Mouse (Mus musculus) A20 (cell line): Measurements from ENCODE around the gene Gm21988.

ENCODE experiments used
- DNase-seq: peaks from one replicate; pipeline ENCODE4 v3.0.0-alpha.2; 2011; ENCODE audit warnings: low read depth, low spot score

Gm21988 gene

DNA sequence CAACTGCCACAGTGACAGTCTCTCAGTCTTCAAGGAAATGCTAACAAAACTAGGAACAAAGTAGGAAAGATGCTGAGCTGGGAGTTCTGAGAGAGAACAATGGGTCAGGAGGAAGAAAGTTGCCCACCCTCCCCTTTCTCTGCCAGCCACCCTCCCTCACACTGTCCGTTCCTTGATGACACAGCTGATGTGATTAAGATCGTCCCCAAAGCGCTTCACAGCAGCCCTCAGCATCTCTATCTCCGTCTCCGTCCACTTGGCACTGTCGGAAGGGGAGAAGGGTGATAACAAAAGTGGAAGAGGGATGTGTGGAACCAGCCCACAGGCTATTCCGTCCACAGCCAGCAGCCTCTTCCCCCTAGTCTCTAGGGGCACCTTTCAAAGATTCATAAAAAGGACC, 2.9 kb downstream of the Gm21988 start:
- no peak for DNase-seq

GRCm38 (mm10) chr11:70235254-70235900, 4.3 kb downstream of the Gm21988 start:
- DNase-seq, result no peak

DNA sequence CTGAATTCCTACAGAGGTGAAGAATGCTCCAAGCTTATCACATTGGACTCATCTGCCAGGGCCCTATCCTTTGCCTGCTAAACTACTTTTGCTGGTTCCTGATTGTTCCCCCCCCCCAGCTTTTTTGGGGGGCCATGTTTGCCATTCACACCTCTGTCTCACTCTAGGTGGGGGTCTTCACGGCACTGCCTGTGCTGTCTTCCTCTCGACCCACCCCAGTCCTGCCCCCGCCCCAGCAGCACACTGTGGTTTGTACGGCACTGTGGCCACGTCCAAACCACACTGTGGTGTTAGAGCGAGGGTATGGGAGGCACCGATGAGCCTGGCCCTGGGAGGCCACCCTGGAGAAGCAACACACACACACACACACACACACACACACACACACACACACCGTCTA, 5.1 kb downstream of the Gm21988 start:
- DNase-seq, result no peak

DNA sequence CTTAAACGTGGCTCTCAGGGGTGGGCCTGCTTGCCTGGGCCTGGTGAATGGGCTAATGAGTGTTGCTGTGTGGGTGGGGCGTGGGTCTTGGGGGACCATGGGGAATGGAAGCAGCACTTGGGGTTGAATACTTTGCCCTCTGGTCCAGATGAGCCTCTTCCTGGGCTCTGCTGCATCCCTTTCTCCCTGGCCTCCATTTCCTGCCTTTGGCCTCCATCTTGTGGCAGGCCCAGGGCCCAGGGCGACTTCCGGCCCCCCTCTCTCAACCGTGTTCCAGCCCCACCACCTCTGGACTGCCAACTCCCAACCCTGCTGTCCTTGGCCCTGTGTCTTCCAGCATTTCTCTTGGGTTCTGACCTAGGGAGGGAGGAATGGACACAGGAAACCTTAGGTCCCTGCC, 5.6 kb downstream of the Gm21988 start:
- DNase-seq, result no peak

DNA sequence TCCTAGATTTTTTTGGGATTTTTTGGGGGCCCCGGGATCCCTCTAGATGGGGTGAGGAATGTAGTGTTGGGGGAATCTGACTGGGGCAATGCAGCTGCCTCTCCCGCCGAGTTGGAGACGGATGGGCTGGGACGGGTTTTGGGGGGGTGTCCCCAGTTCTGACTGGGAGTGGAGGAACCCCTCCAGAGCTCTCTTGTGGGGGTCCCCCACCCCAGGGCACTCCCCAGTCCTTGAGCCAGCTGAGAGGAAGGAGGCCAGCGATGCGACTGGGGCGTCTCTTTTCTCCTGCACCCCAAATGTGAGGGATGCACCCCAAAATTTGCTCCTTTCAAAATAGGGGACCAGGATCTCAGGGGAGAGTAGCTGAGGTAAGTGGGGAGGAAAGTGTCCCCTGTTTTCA, 6.6 kb downstream of the Gm21988 start:
- DNase-seq, result no peak

DNA sequence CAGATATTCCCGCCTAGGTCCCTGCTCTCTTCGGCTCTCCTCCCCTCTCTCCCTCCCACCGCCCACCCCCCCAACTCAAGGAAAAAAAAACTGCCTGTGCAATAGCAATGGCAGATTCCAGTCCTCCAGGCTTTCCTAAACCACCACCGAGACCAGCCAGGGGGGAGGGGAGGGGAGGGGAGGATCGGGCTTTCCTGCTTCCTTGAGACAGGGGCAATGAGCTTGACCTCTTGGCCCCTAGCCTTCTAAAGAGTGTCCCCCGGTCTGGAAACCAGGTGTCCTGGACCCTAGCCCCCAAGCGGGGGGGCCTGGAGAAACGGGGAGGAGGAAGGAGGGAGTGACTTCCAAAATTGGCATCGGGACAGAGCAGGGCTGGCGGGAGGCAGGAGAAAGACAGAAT, 7.1 kb downstream of the Gm21988 start:
- DNase-seq, result no peak

DNA sequence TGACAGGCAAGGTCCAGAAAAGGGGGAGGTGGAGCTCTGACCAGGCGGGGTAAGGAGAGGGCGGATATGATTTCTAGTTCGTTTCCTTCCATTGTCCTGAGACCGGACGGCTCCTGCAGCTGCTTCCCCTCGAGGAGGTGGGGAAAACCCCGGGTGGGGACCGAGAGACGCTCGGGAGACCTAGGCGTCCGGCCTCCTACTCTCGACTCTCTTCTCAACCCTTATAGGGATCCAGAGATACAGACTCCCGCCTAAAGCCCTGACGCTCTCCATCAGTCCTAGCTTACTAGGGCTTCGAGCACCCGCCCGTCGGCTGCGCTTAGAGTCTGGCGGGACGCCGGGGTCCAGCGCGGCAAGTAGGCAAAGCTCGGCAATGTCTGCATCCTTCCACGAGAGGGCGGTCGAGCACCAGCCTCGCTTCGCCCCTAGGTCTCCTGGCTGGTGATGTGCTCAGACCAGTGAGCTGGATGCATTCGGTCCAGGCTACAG, 9.3 kb downstream of the Gm21988 start:
- DNase-seq, result peak; percentile 84

DNA sequence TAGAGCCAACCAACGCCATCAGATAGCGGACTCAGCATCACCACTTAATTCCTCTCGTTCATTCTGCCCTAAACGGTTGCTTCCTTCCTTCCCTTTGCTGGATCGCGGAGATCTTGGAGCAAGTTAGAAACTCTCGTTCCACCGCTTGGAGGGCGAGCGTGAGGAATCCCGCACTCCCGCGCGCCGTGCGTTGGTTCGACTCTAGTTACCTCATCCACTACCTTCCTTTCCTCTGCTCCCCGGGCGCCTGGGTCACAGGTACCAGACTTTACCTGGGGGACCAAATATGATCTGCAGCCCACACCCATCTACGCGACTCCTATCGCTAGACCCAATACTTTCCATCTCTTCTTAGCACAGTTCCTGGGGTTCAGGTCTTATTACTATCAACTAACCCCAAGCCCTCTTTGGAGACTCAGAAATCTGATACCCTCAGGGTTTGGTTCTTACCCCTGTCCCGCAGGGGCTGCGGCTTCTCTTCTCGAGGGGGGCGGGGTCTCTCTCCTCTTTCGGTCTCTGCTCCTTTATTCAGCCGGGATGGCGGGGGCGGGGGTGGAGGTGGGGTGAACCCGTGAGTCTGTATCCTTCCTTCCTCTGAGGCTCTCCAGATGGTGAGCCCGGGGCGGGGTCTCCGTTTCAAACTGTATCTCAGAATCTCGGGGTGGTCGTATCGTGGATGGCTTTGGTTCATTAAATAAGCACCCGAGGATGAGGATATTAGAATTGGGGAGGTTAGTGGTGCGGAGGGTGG, 10.2 kb downstream of the Gm21988 start, which contains the start of gene Bcl6b:
Bcl6b (minus strand) TSS at position 539 of the 751 bp plus-strand sequence.
- DNase-seq, result no peak

- no peak for DNase-seq
These were observed 10.8 kb downstream of the Gm21988 start for GRCm38 (mm10) chr11:70228828-70229227.

DNA sequence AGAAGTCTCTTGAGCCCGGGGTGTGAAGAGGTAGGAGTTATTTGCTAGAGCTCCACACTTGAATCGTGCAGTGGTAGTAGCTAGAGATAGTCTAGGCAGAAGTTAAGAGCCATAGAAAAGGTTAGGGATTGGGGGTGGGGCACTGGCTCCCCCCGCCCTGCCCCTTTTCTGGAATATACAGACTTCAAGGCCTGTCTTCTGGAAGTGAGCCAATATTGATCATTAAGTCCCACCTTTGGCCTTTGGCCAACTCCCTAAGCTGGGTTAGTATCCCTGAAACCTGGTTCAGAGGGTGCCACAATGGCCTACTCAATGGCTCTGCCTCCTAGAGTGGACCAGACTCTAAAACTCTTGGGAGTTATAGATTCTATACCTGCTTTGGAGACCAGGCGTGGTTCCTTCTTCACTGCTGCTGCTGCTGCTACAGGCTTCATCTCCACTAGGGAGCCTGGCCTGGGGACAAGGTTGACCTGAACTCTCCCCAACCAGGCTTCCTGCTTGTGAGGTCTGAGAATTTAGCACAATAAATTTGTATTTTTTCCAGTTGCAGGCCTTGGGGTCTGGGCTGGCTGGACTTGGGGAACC, 11.9 kb downstream of the Gm21988 start:
- no peak for DNase-seq

- DNase-seq, result no peak
These were observed 12.5 kb downstream of the Gm21988 start for GRCm38 (mm10) chr11:70227126-70227525.

- DNase-seq, result no peak
These were observed 13.1 kb downstream of the Gm21988 start for GRCm38 (mm10) chr11:70226602-70226890.

DNA sequence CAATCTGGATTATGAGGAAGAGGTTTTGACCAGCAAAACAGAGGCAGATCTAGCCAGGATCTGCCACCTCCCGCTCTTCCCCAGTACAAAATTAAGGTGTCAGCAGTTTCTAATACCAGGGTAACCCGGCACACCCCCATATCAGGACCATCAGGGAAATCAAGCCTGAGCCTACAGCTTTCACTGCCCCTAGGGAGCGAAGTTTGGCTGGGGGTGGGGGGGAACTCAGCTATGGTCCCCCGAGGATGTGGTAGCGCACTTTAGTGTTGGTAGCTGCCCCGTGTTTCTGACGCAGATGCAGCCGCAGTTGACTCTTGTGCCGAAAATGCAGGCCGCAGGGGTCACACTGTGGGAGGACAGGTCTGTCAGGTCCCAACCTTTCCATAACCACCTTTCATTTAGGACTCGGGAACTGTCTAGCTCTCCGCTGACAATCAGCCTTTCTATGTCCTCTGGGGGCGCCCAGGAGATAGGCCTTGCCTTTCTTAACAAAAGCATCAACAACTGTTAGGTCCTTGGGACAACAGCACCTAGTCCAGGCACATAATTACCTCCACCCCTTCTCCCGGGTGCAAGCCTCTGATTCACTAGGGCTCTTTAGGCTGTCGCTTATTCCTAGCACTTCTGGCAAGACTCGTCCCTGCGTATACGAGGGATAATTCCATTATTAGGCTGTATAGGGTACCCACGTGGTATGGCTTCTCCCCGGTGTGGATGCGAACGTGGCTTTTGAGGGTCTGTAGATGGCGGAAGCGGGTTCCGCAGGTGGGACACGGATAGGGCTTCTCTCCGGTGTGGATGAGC, 13.6 kb downstream of the Gm21988 start:
- no peak for DNase-seq

DNA sequence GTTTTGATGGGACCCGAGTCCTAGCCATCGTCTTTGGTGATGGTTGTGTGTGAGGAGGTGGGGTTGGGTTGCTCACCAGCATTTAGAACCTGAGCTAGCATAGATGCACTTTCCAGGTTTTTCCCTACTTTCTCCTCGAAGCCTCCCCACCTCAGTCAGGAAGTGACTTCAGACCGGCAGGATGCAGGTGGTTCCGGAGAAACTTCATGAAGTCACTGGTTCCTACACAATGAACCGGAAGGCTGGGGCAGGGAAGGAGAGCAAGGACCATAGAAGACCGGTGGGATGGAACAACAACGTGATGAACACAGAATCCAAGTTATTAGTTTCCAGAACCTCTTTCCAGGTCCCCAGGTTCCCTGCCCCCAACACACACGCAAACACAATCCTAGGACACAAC, 15.9 kb downstream of the Gm21988 start:
- DNase-seq, result no peak

DNA sequence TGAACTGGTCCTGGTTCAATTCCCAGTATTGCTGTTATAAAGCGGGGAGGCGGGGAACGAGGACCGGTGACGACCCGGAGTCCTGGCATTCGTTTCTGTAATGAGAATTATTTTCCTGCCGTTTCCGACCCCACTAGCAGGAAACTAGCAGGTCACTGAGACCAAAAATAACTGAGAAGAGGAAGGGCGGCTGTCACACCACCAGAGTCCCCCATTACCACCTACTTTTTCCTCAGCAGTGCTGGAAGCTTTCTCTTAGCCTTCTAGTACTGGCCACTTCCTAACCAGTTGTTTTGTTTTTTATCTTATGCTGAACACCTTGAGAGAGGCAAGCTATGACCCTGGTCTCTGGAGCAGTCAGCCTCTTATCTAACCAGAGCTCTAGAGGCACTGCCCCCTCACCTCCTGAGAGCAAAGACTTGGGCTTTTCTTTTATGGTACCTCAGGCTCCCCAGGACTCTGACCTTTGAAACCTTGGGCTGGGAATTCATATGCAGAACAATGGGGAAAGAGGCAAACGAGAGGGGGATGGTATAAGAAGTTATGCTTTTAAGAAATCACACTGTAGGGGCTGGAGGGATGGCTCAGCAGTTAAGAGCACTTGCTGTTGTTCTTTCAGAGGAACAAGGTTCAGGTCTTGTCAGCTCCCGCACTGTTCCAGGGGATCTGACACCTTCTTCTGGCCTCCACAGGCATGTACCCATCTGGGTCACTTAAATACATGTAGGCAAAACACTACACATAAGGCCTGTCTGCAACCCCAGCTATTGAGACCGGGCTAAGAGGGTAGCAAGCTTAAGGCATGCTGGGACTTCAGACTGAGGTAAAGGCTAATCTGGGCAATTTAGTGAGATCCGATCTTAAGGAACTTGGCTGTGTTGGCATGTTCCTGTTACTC, 17.8 kb downstream of the Gm21988 start:
- peak; percentile 9 for DNase-seq

GRCm38 (mm10) chr11:70220731-70221602, 18.7 kb downstream of the Gm21988 start, which contains the start of gene Slc16a13:
TSS of gene Slc16a13 (minus strand) at chr11:70221064.
- DNase-seq, result peak; percentile 89

GRCm38 (mm10) chr11:70220323-70220722, 19.3 kb downstream of the Gm21988 start:
- DNase-seq, result no peak

DNA sequence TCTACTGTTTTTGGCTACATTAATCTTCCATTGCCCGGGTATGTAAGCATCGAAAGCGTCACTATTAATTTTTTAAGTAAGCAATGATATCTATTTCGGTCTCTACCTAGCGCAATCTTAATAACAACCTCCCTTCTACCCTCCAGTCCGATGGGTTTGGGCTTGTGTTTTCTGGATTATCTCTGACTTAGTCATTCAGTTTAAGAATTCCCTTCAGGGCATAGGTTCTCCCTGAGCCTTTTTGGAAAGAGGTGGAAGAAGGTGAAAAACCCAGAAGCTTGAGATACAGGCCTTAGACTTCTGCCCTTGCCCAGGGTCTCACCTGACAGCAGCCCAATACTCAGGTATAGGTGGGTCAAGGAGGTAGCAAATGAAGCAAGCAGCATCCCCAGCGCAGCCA, 19.8 kb downstream of the Gm21988 start:
- DNase-seq, result no peak

DNA sequence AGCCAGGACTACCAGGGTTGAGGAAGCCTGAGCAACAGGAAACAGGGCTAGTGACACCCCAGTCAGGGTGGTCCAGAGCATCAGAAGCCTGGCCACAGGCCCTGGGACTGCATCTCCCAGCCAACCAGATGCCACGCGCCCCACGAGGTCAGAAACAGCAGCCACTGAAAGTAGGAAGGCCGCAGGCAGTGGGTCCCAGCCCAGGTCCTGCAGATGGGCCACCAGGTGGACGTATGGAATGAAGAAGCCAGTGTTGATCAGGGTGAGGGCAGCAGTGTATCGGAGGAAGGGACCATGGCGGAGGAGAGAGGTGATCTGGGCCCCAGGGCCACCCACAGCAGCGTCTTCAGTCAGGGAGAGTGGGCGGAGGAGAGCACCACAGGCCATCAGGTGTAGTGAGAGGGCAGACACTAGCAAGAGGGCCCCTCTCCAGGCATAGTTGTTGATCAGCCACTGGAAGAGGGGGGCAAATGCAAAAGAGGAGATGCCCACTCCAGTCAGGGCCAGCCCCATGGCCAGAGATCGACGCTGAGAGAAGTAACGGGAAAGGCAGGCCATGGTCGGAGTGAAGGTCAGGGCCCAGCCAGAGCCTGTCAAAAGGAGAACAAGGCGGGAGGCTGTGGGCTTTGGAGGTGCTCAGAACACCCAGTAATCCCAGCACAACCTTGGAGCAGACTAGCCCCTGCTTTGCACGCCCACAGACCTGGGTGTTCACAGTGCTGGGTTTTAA, 20.7 kb downstream of the Gm21988 start:
- DNase-seq, result no peak
